Mouse (Mus musculus): ENCODE results near the gene Rft1. TPM values are rescaled to one million over a fixed set of nuclear protein-coding genes. Genes with fewer than 3 reads are reported as not detected.

The Rft1 gene
- total and polyA plus RNA-seq, 3 experiments: 9.1 to 11.3 TPM; not detected in 1

GRCm38 (mm10) chr14:30671095-30671985, 17.2 kb downstream of the Rft1 start:
- no peak overlapping the region for H3K9ac ChIP-seq (ENCODE audit: control insufficient read depth, low read depth, low read length, poor library complexity, severe bottlenecking)
- H3K36me3 ChIP-seq (ENCODE audit: control insufficient read depth in 1 of 2, insufficient read depth in 2 of 2, low read length in 2 of 2): peaks cover 2 to 15% of the 10 kb centered on the region in 2 experiments
- no peaks in the 10 kb centered on the region for H3K9me3 ChIP-seq (replicated peaks; ENCODE audit: insufficient read depth, low read length)
- no peak overlapping the region for H3K4me3 ChIP-seq (ENCODE audit: control insufficient read depth in 1 of 2, insufficient read depth in 1 of 2, low read depth in 2 of 2, low read length in 2 of 2)
- no peak for TF ChIP-seq TAL1 (IDR thresholded peaks at IDR 0.05; ENCODE audit: low read length)
- TF ChIP-seq POLR2A (IDR thresholded peaks at IDR 0.05; ENCODE audit: control insufficient read depth in 1 of 2, insufficient read depth in 1 of 2, low read depth in 1 of 2, low read length in 2 of 2, poor library complexity in 1 of 2): no peak
- no peak for TF ChIP-seq TBP (IDR thresholded peaks at IDR 0.05; ENCODE audit: low read depth, low read length)
- no peak for TF ChIP-seq MEF2A (IDR thresholded peaks at IDR 0.05; ENCODE audit: extremely low read depth, insufficient replicate concordance, low read depth, low read length, poor library complexity, severe bottlenecking)
- TF ChIP-seq POLR2AphosphoS2 (IDR thresholded peaks at IDR 0.05; ENCODE audit: low read length): no peak
- TF ChIP-seq USF2 (IDR thresholded peaks at IDR 0.05; ENCODE audit: borderline replicate concordance in 1 of 2, insufficient read depth in 1 of 2, low read depth in 1 of 2, low read length in 2 of 2): no peak
- no peak for TF ChIP-seq RCOR1 (IDR thresholded peaks at IDR 0.05; ENCODE audit: low read depth, low read length)
- no peak for TF ChIP-seq HCFC1 (IDR thresholded peaks at IDR 0.05; ENCODE audit: low read depth, low read length)
- no peak for TF ChIP-seq POLR2AphosphoS5 (IDR thresholded peaks at IDR 0.05; ENCODE audit: borderline replicate concordance, low read depth, low read length)
- H3K27ac ChIP-seq (ENCODE audit: control insufficient read depth, low read depth, low read length): no peak overlapping the region
- no peaks in the 10 kb centered on the region for H3K27me3 ChIP-seq (ENCODE audit: control insufficient read depth in 1 of 2, insufficient read depth in 2 of 2, low read length in 2 of 2)
- no peaks in the 10 kb centered on the region for H3K79me2 ChIP-seq (ENCODE audit: control insufficient read depth, insufficient read depth, low read length, poor library complexity)
- peaks cover 9 to 10% of the 10 kb centered on the region in 2 experiments for H3K4me1 ChIP-seq (ENCODE audit: control insufficient read depth in 1 of 2, insufficient read depth in 2 of 2, low read length in 2 of 2)
- DNase-seq (ENCODE audit: low read depth, low spot score): peak; percentile 8

DNA sequence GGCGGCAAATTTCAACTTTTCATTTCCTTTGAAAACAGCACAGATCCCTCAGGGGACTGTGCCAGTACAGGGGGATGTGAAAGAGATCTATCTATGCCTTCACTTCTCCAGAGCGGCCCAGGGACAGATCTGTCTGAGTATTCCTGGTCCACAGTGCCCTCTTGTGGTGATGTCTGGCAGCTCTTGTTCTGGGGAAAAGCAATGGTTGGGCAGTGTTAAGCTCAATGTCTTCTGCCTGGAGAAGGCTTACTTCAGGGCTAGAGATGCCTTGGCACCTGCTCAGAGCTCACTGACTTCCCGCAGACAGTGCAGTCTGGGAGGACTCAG, 17.8 kb downstream of the Rft1 start:
- no peaks in the 10 kb centered on the region for H3K9me3 ChIP-seq (replicated peaks; ENCODE audit: insufficient read depth, low read length)
- peak; percentile 90 for DNase-seq (ENCODE audit: low read depth, low spot score)
- no peak overlapping the region for H3K9ac ChIP-seq (ENCODE audit: control insufficient read depth, low read depth, low read length, poor library complexity, severe bottlenecking)
- H3K4me3 ChIP-seq (ENCODE audit: control insufficient read depth in 1 of 2, insufficient read depth in 1 of 2, low read depth in 2 of 2, low read length in 2 of 2): no peak overlapping the region
- no peaks in the 10 kb centered on the region for H3K27me3 ChIP-seq (ENCODE audit: control insufficient read depth in 1 of 2, insufficient read depth in 2 of 2, low read length in 2 of 2)
- H3K36me3 ChIP-seq (ENCODE audit: control insufficient read depth in 1 of 2, insufficient read depth in 2 of 2, low read length in 2 of 2): peaks cover 2 to 15% of the 10 kb centered on the region in 2 experiments
- H3K4me1 ChIP-seq (ENCODE audit: control insufficient read depth in 1 of 2, insufficient read depth in 2 of 2, low read length in 2 of 2): peaks cover 9 to 10% of the 10 kb centered on the region in 2 experiments
- H3K27ac ChIP-seq (ENCODE audit: control insufficient read depth, low read depth, low read length): no peak overlapping the region
- no peaks in the 10 kb centered on the region for H3K79me2 ChIP-seq (ENCODE audit: control insufficient read depth, insufficient read depth, low read length, poor library complexity)
- peak; percentile 91 for TF ChIP-seq ZC3H11A (IDR thresholded peaks at IDR 0.05; ENCODE audit: low read depth, low read length)
- no peak for TF ChIP-seq NELFE (IDR thresholded peaks at IDR 0.05; ENCODE audit: low read depth, low read length)
- peak; percentile 95 for TF ChIP-seq RAD21 (IDR thresholded peaks at IDR 0.05; ENCODE audit: low read depth, low read length)
- TF ChIP-seq SMC3 (IDR thresholded peaks at IDR 0.05; ENCODE audit: low read depth, low read length): peak; percentile 93
- no peak for TF ChIP-seq MYC (IDR thresholded peaks at IDR 0.05; ENCODE audit: low read depth, low read length)
- no peak for TF ChIP-seq ETS1 (IDR thresholded peaks at IDR 0.05; ENCODE audit: low read depth, low read length)
- no peak for TF ChIP-seq MXI1 (IDR thresholded peaks at IDR 0.05; ENCODE audit: low read depth, low read length)
- TF ChIP-seq MAFK (IDR thresholded peaks at IDR 0.05; ENCODE audit: borderline replicate concordance, low read depth, low read length): no peak
- TF ChIP-seq UBTF (IDR thresholded peaks at IDR 0.05; ENCODE audit: borderline replicate concordance, insufficient read depth, low read depth, low read length): no peak
- no peak for TF ChIP-seq GATA1 (IDR thresholded peaks at IDR 0.05; ENCODE audit: low read depth, low read length)
- TF ChIP-seq CTCF (IDR thresholded peaks at IDR 0.05 in 2 of 3, conservative IDR thresholded peaks at IDR 0.05 in 1 of 3; ENCODE audit: control insufficient read depth in 1 of 3, insufficient read depth in 1 of 3, low read depth in 2 of 3, low read length in 3 of 3, poor library complexity in 1 of 3, severe bottlenecking in 1 of 3): peak; percentile 82 to 96 (median 91)
- TF ChIP-seq USF1 (IDR thresholded peaks at IDR 0.05; ENCODE audit: low read depth, low read length): no peak
- TF ChIP-seq GABPA (IDR thresholded peaks at IDR 0.05; ENCODE audit: low read depth, low read length): no peak
- TF ChIP-seq KAT2A (conservative IDR thresholded peaks at IDR 0.05; ENCODE audit: low read depth, low read length): no peak
- TF ChIP-seq NRF1 (IDR thresholded peaks at IDR 0.05; ENCODE audit: insufficient read depth, low read depth, low read length, poor library complexity, severe bottlenecking): no peak
- no peak for TF ChIP-seq ZNF384 (IDR thresholded peaks at IDR 0.05; ENCODE audit: low read depth, low read length)
- no peak for TF ChIP-seq SIN3A (IDR thresholded peaks at IDR 0.05; ENCODE audit: low read length)
- TF ChIP-seq TCF12 (IDR thresholded peaks at IDR 0.05; ENCODE audit: low read depth, low read length): no peak
- no peak for TF ChIP-seq POLR2AphosphoS2 (IDR thresholded peaks at IDR 0.05; ENCODE audit: low read length)
- no peak for TF ChIP-seq HCFC1 (IDR thresholded peaks at IDR 0.05; ENCODE audit: low read depth, low read length)
- no peak for TF ChIP-seq BHLHE40 (IDR thresholded peaks at IDR 0.05; ENCODE audit: borderline replicate concordance, low read depth, low read length)
- TF ChIP-seq POLR2AphosphoS5 (IDR thresholded peaks at IDR 0.05; ENCODE audit: borderline replicate concordance, low read depth, low read length): no peak
- no peak for TF ChIP-seq MEF2A (IDR thresholded peaks at IDR 0.05; ENCODE audit: extremely low read depth, insufficient replicate concordance, low read depth, low read length, poor library complexity, severe bottlenecking)
- TF ChIP-seq ZMIZ1 (IDR thresholded peaks at IDR 0.05; ENCODE audit: low read depth, low read length): no peak
